Mouse (Mus musculus) adrenal gland, postnatal 36 days (tissue): ENCODE measurements around the gene Hs1bp3. TPM values are rescaled to one million over a fixed set of nuclear protein-coding genes. Genes with fewer than 3 reads are reported as not detected.

ENCODE experiments used
- DNase-seq, 2 experiments: peaks; one replicate each; pipeline ENCODE4 v3.0.0; 2021; ENCODE audit warnings: mixed read lengths in 1 of 2
- long read RNA-seq, 2 experiments: library from polyadenylated mRNA; stranded (forward); transcript quantifications; one replicate each; pipeline ENCODE4 v2.0.0; 2021; ENCODE audit warnings: borderline sequencing depth in 2 of 2
- total RNA-seq, 2 experiments: library from RNA; stranded (reverse); gene quantifications; 2 replicates each; pipeline ENCODE4 v1.2.3; 2021

The Hs1bp3 gene
- 10 to 100 TPM; 12.2 to 18.8 TPM for total RNA-seq
- long read RNA-seq, experiment 1, partial matches to known transcripts, result 3 of 4 reads
- long read RNA-seq, experiment 1, other reads (novel, unspliced or antisense), result 0 of 4 reads
- long read RNA-seq, experiment 2, transcript Hs1bp3-201 (7 exons, 2,959 nt), result major isoform, 10 of 12 reads
- long read RNA-seq, experiment 2, partial matches to known transcripts, result 2 of 12 reads
- long read RNA-seq, experiment 2, other reads (novel, unspliced or antisense), result 0 of 12 reads

DNA sequence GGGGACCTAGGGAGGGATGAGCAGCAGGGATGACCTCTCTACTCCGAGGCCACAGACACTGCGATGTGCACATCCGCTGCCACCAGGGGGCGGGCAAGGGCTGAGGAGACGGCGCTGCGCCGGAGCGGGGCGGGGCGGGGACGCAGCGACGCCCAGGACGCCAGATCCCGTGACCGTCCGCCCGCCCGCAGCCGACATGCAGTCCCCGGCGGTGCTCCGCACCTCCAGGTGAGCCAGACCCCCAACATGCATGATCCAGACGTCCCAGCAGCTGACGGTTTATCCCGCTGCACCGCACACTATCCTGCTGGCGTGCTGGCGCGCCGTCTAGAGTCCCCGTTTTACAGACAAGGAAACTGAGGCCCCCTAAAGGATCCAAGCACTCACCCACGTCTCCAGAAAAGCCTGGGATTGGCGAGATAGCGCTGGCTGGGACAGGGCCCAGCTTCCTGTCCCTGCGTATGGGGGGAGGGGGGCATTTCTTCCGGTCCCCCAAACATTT, at the start of gene Hs1bp3:
TSS of gene Hs1bp3 (plus strand) at position 163 of the 502 bp plus-strand sequence.
- peak; percentile 91 to 97 for DNase-seq

DNA sequence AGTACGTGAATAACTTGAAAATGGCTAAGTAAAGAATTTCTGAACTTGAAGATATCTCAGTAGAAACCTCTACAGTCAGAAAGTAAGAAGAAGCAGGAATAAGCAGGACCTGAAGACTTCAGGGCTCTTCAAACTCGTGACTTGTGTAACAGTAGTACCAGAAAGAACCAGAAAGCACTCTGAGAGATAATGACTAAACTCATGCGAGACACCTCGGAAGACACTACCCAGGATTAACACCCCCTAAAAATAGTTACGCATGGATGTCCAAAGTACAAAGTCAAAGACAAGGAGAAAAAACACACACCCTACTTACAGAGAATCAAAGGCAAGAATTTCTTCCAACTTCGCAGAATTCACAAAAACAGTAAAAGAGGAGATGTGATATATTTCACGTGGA, 46.9 kb upstream of the Hs1bp3 start:
- DNase-seq, result no peak

GRCm38 (mm10) chr12:8269627-8270026, 43.6 kb upstream of the Hs1bp3 start:
- no peak for DNase-seq

DNA sequence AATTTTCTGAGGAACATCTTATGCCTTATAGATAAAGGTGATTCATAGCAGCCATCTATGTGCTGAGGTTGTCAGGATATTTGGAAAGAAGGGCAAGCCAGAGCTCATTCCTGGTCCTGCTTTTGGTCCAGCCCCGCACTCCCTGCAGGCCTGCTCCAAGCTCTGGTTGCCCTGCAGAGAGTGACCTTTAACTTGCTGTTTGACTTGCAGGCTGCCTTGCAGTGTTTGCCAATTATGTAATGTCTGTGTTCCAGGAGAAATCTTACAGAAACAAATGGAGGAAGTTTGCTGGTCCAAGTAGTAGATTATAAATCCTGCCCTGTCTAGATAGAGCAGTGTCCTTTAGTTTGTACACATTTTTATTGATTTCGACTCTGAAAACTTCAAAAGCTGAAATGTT, 41.8 kb upstream of the Hs1bp3 start:
- DNase-seq, result peak in 1 of 2 experiments; percentile 30

- DNase-seq, result no peak
These were observed 39.6 kb upstream of the Hs1bp3 start for GRCm38 (mm10) chr12:8273471-8274171.

DNA sequence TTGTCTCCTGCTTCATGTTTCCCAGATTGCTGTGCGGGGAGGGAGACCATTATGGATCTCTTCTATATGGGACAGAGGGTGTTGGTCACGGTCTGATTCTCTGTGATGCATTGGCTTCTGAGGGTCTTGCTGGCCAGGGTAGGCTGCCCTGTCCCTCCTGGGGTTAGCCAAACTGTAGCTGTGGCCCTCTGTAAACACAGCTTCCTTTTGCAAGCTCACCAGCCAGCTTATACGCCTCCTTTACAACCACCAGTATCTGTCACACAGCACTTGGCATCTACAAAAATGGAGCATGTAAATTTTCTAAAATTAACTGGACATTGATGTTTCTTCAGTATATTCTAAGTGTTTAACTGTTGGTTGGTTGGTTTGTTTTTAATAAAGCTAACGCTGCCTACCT, 37.8 kb upstream of the Hs1bp3 start:
- no peak for DNase-seq

DNA sequence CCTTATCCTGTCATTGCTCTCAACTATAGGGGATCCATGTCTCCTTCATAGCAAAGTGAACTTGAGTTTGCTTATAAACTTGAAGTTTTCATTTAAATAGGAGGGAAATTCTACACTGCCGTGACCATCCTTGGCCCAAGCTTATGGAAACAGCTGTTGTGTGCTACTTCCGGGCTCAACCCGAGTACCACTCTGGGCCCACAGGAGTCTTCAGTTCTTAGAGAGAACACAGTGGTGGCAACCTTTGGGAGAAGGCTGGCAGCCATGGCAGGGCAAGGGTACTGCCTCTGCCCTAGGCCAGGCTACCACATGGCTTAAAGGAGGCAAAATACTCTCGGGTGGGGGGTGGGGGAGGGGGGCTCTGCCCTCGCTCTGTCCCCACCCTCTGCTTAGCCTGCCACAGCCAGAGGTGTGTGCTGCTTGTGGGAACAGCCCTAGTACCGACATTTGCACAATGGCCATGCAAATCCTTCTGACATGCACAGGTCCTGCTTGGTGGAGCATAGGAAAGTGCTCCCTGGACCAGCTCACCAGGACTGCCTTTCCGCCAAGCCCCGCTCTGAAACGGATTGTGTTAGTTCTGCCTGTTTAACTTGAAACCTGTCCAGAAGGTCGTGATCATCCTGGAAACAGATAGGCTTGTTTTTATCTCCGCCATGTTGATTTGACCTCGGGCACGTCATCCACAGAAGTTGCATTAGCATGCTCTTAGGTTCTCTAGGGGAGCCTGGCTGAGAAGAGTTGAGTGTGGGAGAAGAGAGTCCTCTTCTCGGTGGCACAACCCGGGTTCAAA, 31.8 kb upstream of the Hs1bp3 start:
- DNase-seq, result no peak

GRCm38 (mm10) chr12:8287970-8288369, 25.3 kb upstream of the Hs1bp3 start:
- no peak for DNase-seq

GRCm38 (mm10) chr12:8289099-8289498, 24.1 kb upstream of the Hs1bp3 start:
- no peak for DNase-seq

DNA sequence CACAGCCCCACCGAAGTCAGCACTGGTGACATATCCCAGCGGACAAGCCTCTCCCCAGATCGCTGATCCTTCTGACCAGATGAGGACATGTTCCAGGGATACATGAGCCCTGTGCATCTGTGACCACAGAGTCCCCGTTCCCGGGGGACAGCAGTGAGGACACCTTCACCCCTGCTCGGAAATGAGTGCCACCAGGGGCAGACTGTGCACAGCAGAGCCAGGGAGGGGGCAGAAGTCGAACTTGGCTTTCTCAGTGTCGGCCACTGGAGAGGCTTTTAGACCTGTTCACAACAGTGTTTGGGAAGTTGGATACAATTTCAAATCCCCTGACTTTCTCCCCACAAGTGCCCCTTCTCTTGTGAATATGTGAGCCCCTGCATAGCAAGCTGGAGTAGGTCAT, 23.7 kb upstream of the Hs1bp3 start:
- no peak for DNase-seq

DNA sequence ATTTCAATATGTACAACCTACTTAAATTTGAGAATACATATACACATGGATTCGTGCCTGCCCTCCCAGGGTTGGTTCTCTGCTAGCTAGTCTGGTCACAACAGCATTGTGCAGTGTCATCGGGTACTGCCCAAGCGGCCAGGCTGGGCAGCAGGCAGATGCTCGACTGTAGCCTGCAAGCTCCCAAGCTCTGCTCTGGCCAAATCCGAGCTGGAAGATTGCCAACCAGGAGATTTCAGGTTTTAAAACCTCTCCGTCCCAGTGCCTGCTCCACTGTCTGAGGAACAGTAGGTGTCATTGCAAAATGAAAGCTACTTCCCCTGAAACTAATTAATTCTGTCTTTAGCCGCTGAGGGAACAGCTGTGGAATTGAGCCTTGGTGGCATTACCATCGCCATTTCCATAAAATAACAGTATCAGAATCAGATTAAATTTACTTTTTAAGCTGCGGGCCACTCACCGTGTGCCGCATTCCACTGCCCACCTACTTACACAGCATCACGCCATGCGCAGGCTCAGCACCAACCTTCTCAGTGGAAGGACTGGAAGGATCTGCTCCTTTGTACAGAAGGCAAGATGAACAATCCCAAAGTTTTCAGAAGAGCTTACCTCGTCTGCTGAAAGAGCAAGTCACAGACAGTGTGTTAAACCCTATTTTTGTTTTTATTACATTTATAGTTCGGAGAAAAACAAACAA, 21.9 kb upstream of the Hs1bp3 start:
- DNase-seq, result peak in 1 of 2 experiments; percentile 57

GRCm38 (mm10) chr12:8295307-8295913, 17.8 kb upstream of the Hs1bp3 start:
- no peak for DNase-seq

GRCm38 (mm10) chr12:8296154-8296553, 17.1 kb upstream of the Hs1bp3 start:
- DNase-seq, result no peak

- no peak for DNase-seq
These were observed 15.5 kb upstream of the Hs1bp3 start for GRCm38 (mm10) chr12:8297586-8298214.

GRCm38 (mm10) chr12:8298361-8299142, 14.7 kb upstream of the Hs1bp3 start:
- DNase-seq, result no peak

- DNase-seq, result no peak
These were observed 13.8 kb upstream of the Hs1bp3 start for GRCm38 (mm10) chr12:8299143-8300110.

DNA sequence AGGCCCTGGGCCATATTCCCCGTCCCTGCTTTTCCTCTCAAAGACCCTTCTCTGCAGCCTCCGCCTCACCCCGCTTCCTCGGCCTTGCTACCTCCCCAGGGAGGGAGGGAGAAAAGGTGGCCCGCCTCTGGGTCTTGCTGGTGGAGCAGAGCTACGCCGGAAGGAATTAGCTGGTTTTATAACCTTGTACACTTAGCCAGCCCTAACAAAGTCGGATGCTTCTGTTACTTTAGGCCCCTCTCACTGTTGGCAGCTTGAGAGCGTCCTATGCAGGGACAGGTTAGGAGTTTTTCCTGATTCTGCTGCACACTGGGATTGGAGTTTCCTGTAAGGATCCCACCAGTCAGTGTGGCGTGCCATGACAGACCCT, 13.1 kb upstream of the Hs1bp3 start:
- DNase-seq, result no peak

DNA sequence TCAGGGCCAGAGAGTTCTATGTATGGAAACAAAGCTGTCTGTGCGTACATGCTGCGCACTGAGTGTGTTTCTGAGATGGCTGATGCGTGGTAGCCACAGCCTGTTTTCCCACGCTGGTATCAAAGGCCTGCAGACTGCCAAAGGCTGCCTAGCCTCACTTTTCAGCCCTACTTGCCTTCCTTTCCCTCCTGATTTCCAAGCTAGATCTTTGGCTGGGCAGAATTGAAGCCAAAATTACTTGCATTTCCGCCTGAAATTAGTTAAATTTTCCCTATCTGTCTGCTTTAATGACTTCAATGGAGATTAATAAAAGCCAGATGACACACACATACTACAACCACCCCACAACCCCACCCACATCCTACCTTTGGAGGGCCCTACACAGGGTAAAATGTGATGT, 12.7 kb upstream of the Hs1bp3 start:
- DNase-seq, result no peak
